Mouse (Mus musculus): ENCODE data around the gene Stac2. TPM values are rescaled to one million over a fixed set of nuclear protein-coding genes. Genes with fewer than 3 reads are reported as not detected.
A peak's percentile ranks its signal among the peaks of the same experiment; 100 is the strongest.

Stac2 gene
- polyA plus RNA-seq, 1 experiment, result 37.7 TPM

- peaks cover 5% of the 10 kb centered on the region for H3K4me1 ChIP-seq (ENCODE audit: control insufficient read depth, insufficient read depth, low read length)
- no peak overlapping the region for H3K27ac ChIP-seq (ENCODE audit: insufficient read depth, low read length)
- H3K27me3 ChIP-seq (ENCODE audit: control insufficient read depth, insufficient read depth, low read length), result no peaks in the 10 kb centered on the region
- TF ChIP-seq POLR2A (IDR thresholded peaks at IDR 0.05; ENCODE audit: borderline replicate concordance, insufficient read depth, low read length), result no peak
- TF ChIP-seq CTCF (IDR thresholded peaks at IDR 0.05; ENCODE audit: borderline replicate concordance, insufficient read depth, low read depth, low read length), result no peak
- DNase-seq, result peak in 1 of 2 experiments; percentile 53
- 16% methylated on average over 8 of the region's 8 CpGs for WGBS
- no peak overlapping the region for H3K4me3 ChIP-seq (replicated peaks; ENCODE audit: insufficient read depth, low read depth, low read length)
Observed at GRCm38 (mm10) chr11:98077086-98077485, 23.8 kb upstream of the Stac2 start.

- TF ChIP-seq POLR2A (IDR thresholded peaks at IDR 0.05; ENCODE audit: borderline replicate concordance, insufficient read depth, low read length) (no peak), CTCF (IDR thresholded peaks at IDR 0.05; ENCODE audit: borderline replicate concordance, insufficient read depth, low read depth, low read length) (peak; percentile 87)
- H3K4me3 ChIP-seq (replicated peaks; ENCODE audit: insufficient read depth, low read depth, low read length), result peak overlapping the region; percentile 19
- 7% methylated on average over 13 of the region's 13 CpGs for WGBS
- peak; percentile 85 to 94 for DNase-seq
- H3K27ac ChIP-seq (ENCODE audit: insufficient read depth, low read length), result no peak overlapping the region
- H3K4me1 ChIP-seq (ENCODE audit: control insufficient read depth, insufficient read depth, low read length), result peaks cover 5% of the 10 kb centered on the region
- H3K27me3 ChIP-seq (ENCODE audit: control insufficient read depth, insufficient read depth, low read length), result no peaks in the 10 kb centered on the region
Observed at GRCm38 (mm10) chr11:98075195-98075808, 22.0 kb upstream of the Stac2 start.

- H3K27ac ChIP-seq (ENCODE audit: insufficient read depth, low read length), result no peak overlapping the region
- peaks cover 5% of the 10 kb centered on the region for H3K4me1 ChIP-seq (ENCODE audit: control insufficient read depth, insufficient read depth, low read length)
- no peak overlapping the region for H3K4me3 ChIP-seq (replicated peaks; ENCODE audit: insufficient read depth, low read depth, low read length)
- 98% methylated on average over 4 of the region's 4 CpGs for WGBS
- no peak for DNase-seq
- H3K27me3 ChIP-seq (ENCODE audit: control insufficient read depth, insufficient read depth, low read length), result no peaks in the 10 kb centered on the region
- TF ChIP-seq CTCF (IDR thresholded peaks at IDR 0.05; ENCODE audit: borderline replicate concordance, insufficient read depth, low read depth, low read length), result no peak
- no peak for TF ChIP-seq POLR2A (IDR thresholded peaks at IDR 0.05; ENCODE audit: borderline replicate concordance, insufficient read depth, low read length)
Observed at GRCm38 (mm10) chr11:98073442-98073841, 20.2 kb upstream of the Stac2 start.

DNA sequence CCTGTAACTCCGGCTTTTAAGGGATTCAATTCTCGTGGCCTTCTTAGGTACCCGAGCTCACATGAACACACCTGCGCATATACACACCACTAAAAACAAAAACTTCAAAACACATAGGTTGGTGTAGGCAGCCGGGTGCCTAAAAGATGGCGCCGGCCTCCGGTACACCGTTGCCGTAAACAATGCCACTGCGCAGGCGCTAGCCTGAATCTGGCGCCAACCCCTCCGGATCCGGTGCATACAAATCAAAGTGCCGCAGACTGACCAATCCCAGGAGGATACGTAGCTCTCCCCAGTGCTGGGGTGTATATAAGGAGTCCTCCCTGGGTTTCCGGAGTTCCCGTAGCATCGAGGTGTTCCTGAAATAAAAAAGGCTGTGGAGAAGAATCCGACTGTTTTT, 14.0 kb upstream of the Stac2 start:
- Histone ChIP-seq H3K4me1 (ENCODE audit: control insufficient read depth, insufficient read depth, low read length) (no peaks in the 10 kb centered on the region), H3K27ac (ENCODE audit: insufficient read depth, low read length) (no peak overlapping the region), H3K4me3 (replicated peaks; ENCODE audit: insufficient read depth, low read depth, low read length) (no peak overlapping the region), H3K27me3 (ENCODE audit: control insufficient read depth, insufficient read depth, low read length) (no peaks in the 10 kb centered on the region)
- WGBS, result 96% methylated on average over 21 of the region's 21 CpGs
- TF ChIP-seq POLR2A (IDR thresholded peaks at IDR 0.05; ENCODE audit: borderline replicate concordance, insufficient read depth, low read length) (no peak), CTCF (IDR thresholded peaks at IDR 0.05; ENCODE audit: borderline replicate concordance, insufficient read depth, low read depth, low read length) (no peak)
- DNase-seq, result no peak

GRCm38 (mm10) chr11:98066201-98066600, 12.9 kb upstream of the Stac2 start:
- Histone ChIP-seq H3K27me3 (ENCODE audit: control insufficient read depth, insufficient read depth, low read length) (no peaks in the 10 kb centered on the region), H3K27ac (ENCODE audit: insufficient read depth, low read length) (no peak overlapping the region), H3K4me3 (replicated peaks; ENCODE audit: insufficient read depth, low read depth, low read length) (no peak overlapping the region), H3K4me1 (ENCODE audit: control insufficient read depth, insufficient read depth, low read length) (no peaks in the 10 kb centered on the region)
- no peak for DNase-seq
- 91% methylated on average over 12 of the region's 12 CpGs for WGBS
- TF ChIP-seq CTCF (IDR thresholded peaks at IDR 0.05; ENCODE audit: borderline replicate concordance, insufficient read depth, low read depth, low read length) (no peak), POLR2A (IDR thresholded peaks at IDR 0.05; ENCODE audit: borderline replicate concordance, insufficient read depth, low read length) (no peak)

DNA sequence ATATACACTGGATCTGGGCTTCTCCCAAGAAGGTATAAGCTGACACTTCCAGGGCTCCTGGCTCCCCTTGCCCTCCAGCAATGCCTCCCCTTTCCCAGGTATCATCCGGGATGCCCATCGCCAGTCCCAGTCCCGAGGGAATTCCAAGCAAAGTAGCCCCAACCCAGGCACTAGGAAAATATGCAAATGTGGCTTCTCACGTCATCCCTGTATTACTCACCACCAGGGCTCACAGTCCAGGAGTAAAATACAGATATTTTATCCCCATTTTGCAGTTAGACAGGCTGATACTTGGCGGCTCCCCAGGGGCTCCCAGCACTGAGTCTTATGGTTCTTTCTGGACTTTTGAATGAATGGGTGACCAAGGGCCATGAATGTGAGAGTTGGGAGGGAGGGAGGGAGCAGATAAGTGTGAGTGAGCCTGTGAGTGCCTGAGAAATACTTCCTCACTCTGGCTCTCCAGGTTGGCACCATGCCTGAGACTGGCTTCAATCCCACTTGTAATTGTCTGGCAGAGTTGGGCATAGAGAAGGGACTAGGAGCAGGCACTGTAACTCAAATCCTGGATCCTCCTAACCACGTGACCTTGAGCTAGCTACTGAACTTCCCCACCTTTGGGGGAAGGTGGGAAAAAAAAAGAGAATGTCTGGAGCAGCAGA, 8.8 kb upstream of the Stac2 start:
- Histone ChIP-seq H3K4me3 (replicated peaks; ENCODE audit: insufficient read depth, low read depth, low read length) (no peak overlapping the region), H3K27ac (ENCODE audit: insufficient read depth, low read length) (no peak overlapping the region), H3K4me1 (ENCODE audit: control insufficient read depth, insufficient read depth, low read length) (no peaks in the 10 kb centered on the region), H3K27me3 (ENCODE audit: control insufficient read depth, insufficient read depth, low read length) (no peaks in the 10 kb centered on the region)
- peak in 1 of 2 experiments; percentile 52 for DNase-seq
- WGBS, result 52% methylated on average over 6 of the region's 6 CpGs
- TF ChIP-seq POLR2A (IDR thresholded peaks at IDR 0.05; ENCODE audit: borderline replicate concordance, insufficient read depth, low read length), result no peak
- no peak for TF ChIP-seq CTCF (IDR thresholded peaks at IDR 0.05; ENCODE audit: borderline replicate concordance, insufficient read depth, low read depth, low read length)

DNA sequence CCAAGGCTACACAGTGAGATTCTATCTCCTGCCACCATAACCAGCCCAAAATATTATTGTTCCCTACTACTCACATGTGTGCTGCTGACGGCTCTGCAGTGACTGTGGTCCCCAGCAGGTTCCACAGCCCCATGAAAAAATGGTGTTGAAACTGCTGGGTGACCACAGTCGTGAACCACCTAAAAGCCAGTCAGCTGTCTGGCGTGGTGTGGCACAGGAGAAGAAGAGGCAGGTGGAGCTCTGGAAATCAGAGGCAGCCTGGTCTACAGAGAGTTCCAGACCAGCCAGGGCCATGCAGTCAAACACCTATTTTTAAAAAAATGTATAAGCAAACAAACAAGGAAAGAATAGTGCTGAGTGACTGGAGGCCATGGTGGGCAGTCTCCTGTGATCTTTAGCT, 8.2 kb upstream of the Stac2 start:
- WGBS, result 89% methylated on average over 3 of the region's 3 CpGs
- DNase-seq, result no peak
- TF ChIP-seq CTCF (IDR thresholded peaks at IDR 0.05; ENCODE audit: borderline replicate concordance, insufficient read depth, low read depth, low read length), result no peak
- TF ChIP-seq POLR2A (IDR thresholded peaks at IDR 0.05; ENCODE audit: borderline replicate concordance, insufficient read depth, low read length), result no peak
- Histone ChIP-seq H3K4me1 (ENCODE audit: control insufficient read depth, insufficient read depth, low read length) (no peaks in the 10 kb centered on the region), H3K4me3 (replicated peaks; ENCODE audit: insufficient read depth, low read depth, low read length) (no peak overlapping the region), H3K27me3 (ENCODE audit: control insufficient read depth, insufficient read depth, low read length) (no peaks in the 10 kb centered on the region), H3K27ac (ENCODE audit: insufficient read depth, low read length) (no peak overlapping the region)

GRCm38 (mm10) chr11:98060104-98060692, 6.9 kb upstream of the Stac2 start:
- H3K27me3 ChIP-seq (ENCODE audit: control insufficient read depth, insufficient read depth, low read length), result no peaks in the 10 kb centered on the region
- TF ChIP-seq POLR2A (IDR thresholded peaks at IDR 0.05; ENCODE audit: borderline replicate concordance, insufficient read depth, low read length) (no peak), CTCF (IDR thresholded peaks at IDR 0.05; ENCODE audit: borderline replicate concordance, insufficient read depth, low read depth, low read length) (no peak)
- H3K4me1 ChIP-seq (ENCODE audit: control insufficient read depth, insufficient read depth, low read length), result no peaks in the 10 kb centered on the region
- 80% methylated on average over 5 of the region's 5 CpGs for WGBS
- no peak for DNase-seq
- H3K4me3 ChIP-seq (replicated peaks; ENCODE audit: insufficient read depth, low read depth, low read length), result no peak overlapping the region
- H3K27ac ChIP-seq (ENCODE audit: insufficient read depth, low read length), result no peak overlapping the region

Data from cerebellum, adult 2 months (tissue).